Mouse (Mus musculus) urinary bladder, postnatal 14 days (tissue): ENCODE results near the gene Calhm4.
A peak's percentile ranks its signal among the peaks of the same experiment; 100 is the strongest.
"Not testable (repeated sequence)": the region's sequence is repeated elsewhere in the genome, so short reads cannot be mapped to it uniquely, and the experiment has no call there.

Experiments
- DNase-seq: peaks from one replicate; pipeline ENCODE4 v3.0.0; 2021; ENCODE audit warnings: low spot score

Gene Calhm4

DNA sequence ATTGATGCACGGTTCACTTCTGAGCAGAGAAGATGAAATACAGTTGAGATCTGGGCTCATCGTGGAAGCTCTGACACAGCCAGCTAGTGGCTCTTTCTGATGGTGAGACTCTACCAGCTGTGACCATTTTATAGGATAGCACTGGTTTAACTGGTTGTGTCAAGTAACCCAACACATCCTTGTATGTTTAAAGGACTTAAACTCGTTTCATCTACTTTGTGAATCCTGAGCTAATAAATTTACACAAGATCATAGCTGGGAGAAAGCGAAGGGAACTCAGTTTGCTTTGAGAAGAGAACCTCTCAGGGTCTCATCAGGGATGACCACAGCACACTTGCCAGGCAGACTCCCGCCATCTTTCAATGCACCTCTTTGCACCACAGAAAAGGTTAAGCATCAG, at the start of gene Calhm4:
Gene Calhm4 (minus strand): TSS at position 101 of the 400 bp plus-strand sequence.
- no peak for DNase-seq

DNA sequence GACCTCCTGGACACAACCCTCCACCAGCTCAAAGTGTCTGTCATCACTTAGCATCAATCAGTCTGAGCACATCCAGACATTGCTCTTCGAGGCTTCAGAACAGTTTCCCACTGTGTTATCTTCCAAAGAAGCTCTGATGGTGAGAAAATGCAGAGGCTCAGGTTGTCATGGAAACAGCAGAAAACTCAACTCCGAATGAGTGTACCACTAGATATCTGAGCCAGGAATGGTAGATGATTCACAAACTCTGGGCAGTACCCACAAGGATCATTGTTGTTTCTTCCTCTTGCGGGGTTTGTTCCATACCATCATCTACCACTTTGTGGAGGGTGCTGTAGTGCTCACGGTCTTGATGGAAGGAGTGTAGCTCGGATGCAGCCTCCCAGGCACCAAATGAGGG, 47.8 kb upstream of the Calhm4 start:
- no peak for DNase-seq

DNA sequence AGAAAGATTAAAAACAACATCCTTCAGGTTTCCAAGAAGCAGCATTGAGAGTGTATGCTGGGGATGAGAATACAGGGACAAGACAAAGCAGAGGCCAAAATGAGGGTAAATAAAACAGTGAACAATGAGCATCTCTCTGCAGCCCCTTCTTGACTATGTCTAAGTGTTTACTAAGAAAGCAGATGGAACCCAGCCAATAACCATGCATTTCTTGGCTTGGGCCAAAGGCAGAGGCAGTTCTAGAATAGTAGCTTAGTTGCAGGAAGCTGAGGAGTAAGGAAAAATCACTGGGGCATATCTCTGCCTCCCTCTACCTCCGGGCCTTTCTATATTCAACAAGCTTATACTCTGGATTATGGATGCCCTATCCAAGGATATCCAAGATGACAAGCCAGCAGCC, 46.4 kb upstream of the Calhm4 start:
- DNase-seq: no peak

DNA sequence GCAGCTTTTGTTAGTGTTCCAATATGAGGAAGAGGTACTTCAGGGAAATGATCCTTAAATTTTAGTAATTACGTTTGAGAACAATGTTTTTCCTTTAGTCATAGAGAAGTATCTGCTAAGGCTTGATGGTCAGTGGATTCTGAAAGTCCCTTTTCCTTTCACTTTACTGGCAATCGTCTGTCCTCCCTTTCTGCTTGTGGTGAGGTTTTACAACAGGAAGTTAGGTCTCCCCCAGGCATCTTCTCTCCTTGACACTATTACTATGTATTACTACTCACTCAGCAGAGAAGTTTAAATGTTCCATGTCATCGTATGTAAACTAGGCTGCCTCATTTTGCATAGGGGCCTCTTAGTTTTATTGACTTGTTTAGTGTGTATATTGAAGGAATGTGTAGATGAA, 45.4 kb upstream of the Calhm4 start:
- DNase-seq: no peak

DNA sequence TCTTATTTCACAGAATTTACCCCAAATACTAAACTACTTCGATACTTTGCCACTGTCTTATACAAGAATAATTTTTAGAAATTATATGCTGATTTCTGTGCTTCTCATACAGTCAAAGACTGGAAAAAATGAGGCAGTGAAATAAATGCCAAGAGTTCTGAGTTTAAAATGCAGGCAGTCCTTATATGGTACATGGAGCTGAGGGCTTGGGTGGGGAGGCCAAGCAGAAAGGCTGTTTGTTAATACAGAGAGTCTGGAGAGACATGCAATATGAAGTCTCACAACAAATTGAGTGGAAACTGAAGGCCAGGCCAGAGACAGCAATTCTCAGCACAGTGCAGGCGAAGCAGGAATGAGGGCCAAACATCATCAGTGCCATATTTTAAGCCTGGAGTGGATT, 44.4 kb upstream of the Calhm4 start:
- DNase-seq: no peak

DNA sequence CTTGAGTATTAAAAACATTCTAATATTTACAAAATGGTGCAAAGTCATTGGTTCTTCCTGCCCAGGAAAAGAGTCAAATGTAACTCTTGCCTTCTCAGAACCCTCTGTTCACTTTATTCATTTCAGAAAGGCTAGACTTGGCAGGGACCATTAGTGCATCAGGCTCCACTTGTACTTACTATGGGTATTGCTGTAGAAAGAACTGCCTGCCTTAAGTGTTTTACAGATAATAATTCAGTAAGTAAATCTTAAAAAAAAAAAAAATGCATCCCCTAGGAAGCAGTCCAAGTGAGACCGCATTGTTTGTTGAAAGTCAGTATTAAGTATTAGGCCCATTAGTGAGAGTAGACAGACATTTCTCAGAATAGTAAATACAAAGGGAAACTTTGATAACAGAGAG, 42.4 kb upstream of the Calhm4 start:
- DNase-seq: no peak

DNA sequence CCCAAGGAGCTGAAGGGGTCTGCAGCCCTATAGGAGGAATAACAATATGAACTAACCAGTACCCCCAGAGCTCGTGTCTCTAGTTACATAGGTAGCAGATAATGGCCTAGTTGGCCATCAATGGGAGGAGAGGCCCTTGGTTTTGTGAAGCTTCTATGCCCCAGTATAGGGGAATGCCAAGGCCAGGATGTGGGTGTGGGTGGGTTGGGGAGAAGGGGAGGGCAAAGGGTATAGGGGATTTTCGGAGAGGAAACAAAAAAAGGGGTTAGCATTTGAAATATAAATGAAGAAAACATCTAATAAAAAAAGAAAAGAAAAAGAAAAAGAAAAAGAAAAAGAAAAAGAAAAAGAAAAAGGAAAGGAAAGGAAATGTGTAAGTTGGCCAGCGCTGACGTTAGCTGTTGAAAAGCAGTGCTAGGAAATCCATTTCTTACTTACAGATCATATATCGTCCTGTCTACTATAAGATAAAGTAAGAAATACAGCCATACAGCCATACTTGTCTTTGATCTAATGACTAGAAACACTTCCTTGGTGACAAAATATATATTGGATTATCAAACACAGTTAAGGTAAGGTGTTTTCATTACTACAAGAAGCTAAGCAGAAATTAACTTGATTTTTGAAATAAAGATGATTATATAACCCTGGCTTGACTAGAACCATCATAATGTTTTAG, 30.6 kb upstream of the Calhm4 start:
- no peak for DNase-seq

DNA sequence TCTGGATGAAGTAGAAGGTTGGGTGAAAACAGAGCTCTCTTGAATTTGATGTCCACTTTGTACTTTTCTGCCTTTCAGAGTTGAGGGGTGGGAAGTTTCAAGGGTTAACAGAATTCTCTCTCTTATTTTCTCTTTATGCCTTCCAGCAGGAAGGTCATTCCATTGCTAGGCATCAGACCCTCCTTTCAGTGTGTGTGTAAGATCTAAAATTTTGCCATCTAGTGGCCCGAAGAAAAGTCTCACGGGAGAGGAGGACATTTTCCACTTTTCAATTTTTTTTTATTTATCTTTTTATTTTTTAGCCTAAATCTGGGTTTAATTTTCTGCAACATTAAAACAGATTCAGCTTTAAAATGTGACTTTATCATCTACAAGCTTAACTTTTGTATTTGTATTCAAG, 27.5 kb upstream of the Calhm4 start:
- no peak for DNase-seq

DNA sequence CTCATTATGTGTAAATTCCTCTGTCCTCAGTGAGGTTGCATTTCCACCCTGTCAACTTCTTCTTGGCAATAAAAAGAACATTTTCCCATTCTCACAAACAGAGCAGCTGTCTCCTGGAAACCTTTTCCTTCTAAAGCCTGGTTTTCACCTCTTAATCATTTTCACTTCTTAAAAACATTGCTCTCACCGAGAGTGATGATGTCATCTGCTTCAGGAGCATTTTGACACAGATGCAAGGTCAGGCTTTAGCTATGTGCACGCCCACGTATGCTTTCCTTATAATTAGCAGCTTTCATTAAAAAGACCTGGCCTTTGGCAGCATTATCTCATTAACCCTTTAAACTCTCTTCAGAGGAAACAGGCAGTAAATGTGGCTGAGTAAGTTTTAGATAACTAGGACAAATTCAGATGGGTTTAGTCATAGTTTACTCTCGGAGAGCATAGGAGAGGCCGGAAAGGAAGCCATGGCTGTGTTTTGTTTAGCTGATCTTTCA, 26.9 kb upstream of the Calhm4 start:
- DNase-seq: no peak

DNA sequence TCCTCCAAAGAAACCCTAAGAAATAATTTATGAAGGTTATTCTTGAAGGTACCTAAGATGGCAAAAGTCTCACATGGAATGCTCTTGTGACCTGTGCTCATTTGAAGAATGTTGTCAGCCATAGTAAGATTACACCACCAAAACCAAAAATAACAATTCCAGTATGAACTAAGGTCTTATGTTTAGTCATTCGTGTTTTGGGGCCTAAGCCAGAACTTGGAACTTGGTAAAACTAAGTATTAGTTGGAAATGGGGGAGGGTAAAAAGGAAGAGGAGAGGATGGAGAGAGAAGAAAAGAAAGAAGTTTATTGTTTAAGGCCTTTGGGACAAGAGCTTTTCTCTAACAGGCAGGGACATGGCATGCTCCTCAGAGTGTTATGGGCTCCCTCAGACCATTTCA, 25.5 kb upstream of the Calhm4 start:
- no peak for DNase-seq

DNA sequence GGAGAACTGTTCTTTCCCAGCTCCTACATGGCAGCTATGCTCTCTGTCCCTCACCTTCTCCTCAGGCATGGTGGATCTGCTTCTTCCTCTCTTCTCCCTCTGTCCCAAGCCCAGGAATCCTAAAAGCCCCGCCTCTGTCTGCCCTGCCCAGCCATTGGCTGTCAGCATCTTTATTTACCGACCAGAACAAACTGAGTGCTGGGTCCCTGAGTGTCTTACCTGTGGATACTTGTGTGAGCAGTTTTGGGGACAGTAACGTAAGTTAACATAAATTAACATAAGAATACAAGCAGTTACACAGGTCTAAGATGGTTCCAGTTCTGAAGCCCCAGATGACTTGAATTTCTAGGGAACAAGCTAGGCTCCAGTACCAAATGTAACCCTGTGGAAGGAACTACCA, 22.5 kb upstream of the Calhm4 start:
- no peak for DNase-seq

DNA sequence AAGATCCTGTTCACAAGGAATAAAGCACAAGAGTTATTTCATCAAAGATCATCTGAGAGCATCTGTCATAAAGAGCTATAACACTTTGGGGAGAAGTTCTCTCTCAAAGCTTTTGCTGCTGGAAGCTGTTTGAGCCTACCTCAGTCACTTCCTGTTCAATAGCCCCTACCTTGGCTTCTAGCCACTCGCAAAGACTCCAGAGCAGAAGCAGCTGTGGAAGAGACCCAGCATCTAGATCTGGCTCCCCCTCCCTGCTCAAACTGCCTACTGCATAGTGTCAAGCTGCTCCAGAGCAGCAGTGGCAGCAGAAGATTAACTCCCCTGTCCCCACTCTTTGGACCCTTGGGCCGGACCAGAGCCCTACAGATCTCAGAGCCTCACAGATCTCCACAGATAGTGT, 9.9 kb upstream of the Calhm4 start:
- no peak for DNase-seq

DNA sequence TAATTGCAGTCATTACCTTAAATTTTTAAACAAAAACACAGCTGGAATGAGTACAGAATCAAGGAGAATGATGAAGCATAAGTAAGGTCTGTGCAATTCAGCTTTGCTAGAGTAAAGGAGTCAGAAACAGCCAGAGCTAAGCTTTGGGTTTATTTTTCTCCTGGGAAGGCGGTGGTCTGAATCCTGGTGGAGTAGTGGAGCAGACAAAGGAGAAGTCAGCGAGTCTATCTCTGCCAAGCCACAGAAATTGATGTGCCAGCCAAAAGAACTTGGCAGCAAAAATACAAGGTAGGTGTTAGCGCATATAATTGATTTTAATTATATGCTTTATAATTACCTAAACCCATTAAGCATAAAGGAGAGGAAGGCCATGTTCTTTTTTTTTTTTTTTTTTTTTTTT, 6.7 kb downstream of the Calhm4 start, which contains the start of gene Trappc3l:
Gene Trappc3l (plus strand): TSS at position 197 of the 400 bp plus-strand sequence.
- no peak for DNase-seq

DNA sequence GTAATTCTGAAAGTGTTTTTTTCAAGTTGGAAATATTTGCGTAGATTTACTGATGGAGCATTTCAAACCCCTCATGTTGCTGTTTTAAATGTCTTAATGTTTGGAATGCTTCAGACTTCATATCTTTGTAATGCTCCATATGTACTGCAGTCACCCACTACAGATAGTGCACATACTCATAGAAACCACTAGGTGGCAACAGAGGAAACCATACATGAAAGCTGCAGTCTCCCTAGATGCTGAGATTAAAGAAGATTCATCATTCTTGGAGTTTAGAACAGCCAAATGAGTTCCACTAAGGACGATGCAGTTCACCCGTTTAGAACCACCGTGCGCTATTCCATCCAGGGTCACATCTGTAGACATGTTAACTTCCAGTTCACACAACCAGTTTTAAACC, 7.5 kb downstream of the Calhm4 start:
- no peak for DNase-seq

DNA sequence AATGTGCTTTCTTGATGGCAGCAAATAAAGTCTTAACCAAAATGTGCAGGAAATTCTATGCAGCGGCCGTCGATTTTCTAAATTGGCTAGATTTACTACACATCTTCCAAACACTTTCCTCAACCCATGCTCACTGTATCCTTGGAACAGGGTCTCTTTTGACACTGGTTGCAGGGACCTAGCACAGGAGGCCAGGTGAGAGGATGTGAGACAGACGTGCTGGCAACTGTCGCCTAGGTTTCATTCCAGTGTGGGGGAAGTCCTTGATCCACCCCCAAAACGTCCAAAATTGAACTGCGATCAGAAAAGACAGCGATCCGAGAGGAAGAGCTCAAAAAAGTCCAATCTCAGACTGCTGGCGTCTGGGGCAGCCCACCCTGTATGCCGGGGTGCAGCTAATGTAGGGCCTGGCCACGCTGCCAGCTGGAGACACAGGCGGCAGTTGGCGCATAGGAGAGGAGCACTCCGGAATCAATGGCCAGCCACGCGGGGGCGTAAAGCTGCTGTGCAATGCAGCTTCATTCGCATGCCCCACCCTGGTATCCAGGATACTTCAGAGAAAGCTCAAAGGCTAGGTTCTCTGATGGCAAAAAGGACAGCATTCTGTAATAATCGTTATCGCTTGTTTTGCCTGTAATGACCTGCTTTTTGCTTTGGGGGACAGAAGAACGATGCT, 10.3 kb downstream of the Calhm4 start:
- DNase-seq: peak; percentile 83

DNA sequence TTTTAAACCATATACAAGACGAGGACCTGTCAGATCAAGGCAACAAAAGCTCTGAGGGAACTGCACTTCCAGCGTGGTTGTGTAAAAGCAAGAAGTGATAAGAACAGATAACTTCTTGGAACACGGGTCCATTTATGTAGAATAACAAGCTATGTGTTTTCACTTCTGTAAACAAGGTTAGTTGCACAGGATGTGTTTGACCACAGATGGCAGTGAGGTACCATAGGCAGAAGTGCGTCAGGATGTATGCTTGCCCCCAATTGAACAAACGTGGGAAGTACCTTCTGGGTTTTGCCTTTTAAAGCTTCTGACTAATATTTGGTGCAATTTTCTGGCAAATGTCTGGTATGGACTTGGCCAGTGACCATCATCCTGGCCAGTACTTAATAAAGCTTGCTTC, 13.8 kb downstream of the Calhm4 start:
- no peak for DNase-seq

DNA sequence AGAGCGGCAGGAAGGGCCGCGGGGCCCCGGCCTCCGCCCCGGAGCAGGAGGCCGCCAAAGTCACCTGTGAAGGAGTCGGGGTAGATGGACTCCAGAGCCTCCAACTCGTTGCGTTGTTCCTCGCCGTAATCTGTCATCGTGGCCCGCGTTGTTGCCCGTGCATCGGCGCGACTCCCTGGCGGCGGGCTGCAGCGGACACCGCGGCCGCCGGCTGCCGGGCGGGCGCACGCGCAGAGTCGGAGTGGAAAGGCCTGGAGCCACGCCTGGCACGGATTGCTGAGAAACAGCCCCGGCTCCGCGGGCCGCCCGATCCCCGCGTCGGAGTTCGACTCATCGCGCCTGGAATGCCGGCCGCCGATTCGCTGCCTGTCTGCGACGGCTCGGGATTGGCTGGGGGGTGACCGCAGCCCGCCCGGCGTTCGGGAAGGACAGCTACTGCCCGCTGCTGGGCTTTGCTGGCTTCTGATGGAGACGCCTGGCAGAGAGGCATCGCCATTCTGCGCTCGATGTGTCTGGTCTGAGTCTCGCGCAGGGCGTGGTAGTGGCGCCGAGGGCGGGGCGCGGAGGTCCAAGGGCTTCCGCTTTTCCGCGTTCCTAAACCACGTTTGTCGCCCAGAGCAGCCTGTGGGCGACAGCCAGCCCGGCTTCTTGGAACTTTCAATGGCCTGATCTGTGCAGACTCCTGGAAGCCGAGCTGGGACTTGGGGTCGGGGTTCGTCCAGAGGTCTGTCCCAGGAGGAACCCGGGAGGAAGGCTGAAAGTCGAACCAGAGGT, 24.6 kb downstream of the Calhm4 start, which contains the start of gene Rwdd1:
Gene Rwdd1 (minus strand): TSS at position 323 of the 774 bp plus-strand sequence.
- DNase-seq: peak; percentile 97

DNA sequence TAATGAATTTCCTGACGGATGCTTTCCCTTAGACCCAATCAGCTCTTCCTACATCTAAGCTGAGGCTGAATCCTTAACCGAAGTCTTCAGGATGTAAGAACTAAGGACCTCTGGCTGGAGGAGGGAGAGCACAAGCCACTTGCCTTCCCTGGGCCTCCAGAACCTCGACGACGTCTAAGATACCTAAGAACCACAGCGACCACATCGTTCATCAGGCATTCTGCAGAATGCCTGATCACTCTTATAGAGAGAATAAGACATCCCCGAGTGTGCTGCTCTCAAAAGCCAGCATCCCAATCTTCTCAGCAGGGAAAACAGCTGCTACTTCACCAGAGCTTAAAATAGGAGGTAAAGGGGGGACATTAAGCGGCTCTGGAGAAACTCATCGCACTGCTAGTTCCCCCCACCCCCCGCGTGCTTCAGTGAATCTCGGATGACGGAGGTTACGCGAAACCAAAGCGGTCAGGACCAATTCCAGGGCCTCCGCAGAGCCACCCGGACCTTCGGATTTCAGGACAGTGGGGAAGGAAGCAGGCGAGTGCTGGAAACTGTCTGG, 25.3 kb downstream of the Calhm4 start:
- DNase-seq: no peak

DNA sequence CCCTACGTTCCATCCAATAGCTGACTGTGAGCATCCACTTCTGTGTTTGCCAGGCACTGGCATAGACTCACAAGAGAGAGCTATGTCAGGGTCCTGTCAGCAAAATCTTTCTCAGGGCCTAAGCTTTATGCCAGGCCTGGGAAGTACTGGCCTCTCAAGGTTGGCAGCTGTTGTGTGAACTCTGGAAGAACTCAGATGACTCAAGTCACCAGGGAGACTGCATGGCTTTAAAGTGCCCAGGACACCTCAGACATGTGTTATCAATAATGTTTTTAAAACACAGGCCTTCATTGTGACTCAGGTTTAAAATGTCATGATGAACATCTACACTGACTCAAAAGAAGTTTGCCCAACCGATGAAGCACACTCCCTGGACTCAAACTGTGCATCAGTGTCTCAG, 30.9 kb downstream of the Calhm4 start:
- DNase-seq: no peak

DNA sequence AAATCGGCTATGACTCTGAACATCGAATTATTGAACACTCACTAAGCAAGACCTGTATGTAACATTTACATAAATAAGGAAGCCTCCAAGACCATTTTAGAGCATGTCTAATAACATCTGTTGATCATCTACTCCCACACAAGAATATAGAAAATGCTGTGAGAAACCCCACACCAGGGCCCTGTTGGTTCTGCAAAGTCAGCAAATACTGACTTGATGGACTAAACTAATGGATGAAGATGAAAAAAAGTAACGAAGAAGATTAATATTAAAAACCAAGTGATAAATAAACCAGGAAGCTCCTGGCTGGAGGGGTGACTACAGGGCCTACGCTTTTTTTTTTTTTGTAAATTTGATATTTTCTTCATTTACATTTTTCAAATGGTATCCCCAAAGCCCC, 31.5 kb downstream of the Calhm4 start:
- no peak for DNase-seq

DNA sequence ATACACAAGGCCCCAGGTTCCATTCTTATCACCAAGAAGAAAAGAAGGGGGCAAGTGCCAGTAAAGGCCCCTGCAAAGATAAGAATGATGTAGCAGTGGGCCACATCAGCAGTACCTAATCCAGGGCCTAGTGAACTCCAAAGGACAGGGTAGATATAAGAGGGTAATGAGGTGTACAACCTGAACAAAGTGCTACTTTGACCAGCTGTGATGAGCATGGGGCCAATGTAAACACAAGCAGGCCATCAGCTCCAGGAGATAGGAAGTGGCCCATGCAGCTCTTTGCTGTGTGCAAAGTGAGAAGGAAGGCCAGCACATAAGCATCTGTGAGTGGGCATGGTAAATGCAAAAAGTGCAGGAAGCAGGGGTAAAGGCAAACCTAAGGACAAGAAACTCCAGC, 45.7 kb downstream of the Calhm4 start:
- DNase-seq: no peak

DNA sequence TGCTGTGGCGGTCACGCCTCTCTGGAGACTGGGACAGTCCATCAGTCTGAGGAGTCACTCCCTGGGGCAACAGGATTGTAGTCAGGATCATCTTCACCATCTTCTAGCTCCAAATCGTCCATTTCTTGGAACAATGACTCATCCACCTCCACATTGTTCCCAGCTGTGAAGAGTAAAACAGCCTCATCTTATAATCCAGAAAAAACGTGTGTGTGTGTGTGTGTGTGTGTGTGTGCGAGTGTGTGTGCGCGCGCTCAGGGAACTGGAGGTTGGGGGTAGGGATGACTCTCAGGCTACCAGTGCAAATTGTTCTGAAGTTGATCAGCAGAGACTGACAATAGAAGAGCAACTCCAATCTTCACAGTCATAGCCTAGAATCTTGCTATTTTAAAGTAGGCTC, 47.4 kb downstream of the Calhm4 start:
- not testable (repeated sequence) for DNase-seq
